In the genomic region with DNA sequence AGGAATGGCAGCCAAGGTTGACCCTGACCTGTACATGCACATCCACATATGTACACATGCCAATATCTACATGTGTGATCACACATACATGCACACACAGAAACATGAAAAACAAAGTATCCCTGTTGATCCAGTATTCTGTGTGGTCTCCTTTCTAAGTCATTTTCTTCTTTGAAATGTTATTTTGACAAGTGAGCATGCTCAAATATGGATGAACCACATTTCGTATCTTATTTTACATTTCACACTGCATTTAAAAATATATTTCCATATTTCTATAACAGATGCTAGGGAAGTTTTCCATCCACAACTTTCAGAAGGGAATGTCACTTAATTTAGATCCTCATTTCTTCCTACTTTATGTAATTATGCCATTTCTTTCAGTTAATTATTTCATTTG, we compare ENCODE assay signal across 25 mouse cellular contexts.
DNase-seq lines count a peak whose midpoint lies in the region; ATAC-seq and TF ChIP-seq lines count a peak whose summit lies in the region.
"Had no signal": no experiment of that assay in that cellular context is flagged by ENCODE, and none has a peak within 500 bp of the region (broad histone marks: within the 10 kb centered on the region; RNA-seq: fewer than 3 reads in every experiment).

No protein-coding gene starts in this region.

- H3K9me3 ChIP-seq in forebrain, embryonic 15.5 days, result no peaks in the 10 kb centered on the region
- H3K9me3 ChIP-seq in forebrain, embryonic 11.5 days (ENCODE audit: control insufficient read depth, low read length), result no peaks in the 10 kb centered on the region
- H3K9me3 ChIP-seq in lung, postnatal 0 days (ENCODE audit: low read length), result no peaks in the 10 kb centered on the region
- H3K9me3 ChIP-seq: embryonic facial prominence, embryonic 15.5 days; heart, embryonic 10.5 days; hindbrain, embryonic 13.5 days had no signal

- no peak for TF ChIP-seq EP300 in lung, postnatal 0 days (IDR thresholded peaks at IDR 0.05)

- DNase-seq in forebrain, embryonic 11.5 days (ENCODE audit: low spot score), result no peak
- peak; percentile 67 for DNase-seq in brain, adult 2 months (ENCODE audit: low read depth, low spot score)
- DNase-seq in brain, embryonic 18.5 days (ENCODE audit: low read depth, low spot score), result peak; percentile 52
- peak; percentile 69 for DNase-seq in telencephalon, adult 2 months (ENCODE audit: low read depth, low spot score)
- no peak for DNase-seq in lung, postnatal 0 days (ENCODE audit: low spot score)
- DNase-seq: adrenal gland, adult 2 months; adrenal gland, postnatal 25 days; cerebellum, adult 11-12 months; cerebellum, adult 9-10 months; cerebellum, postnatal 36 days; embryo, embryonic 11 days; gastrocnemius, postnatal 10 days; heart, adult 18-20 months; heart, postnatal 10 days; heart, postnatal 4 days; kidney, adult 11 months had no signal

- H3K27me3 ChIP-seq in forebrain, embryonic 15.5 days, result no peaks in the 10 kb centered on the region
- no peaks in the 10 kb centered on the region for H3K27me3 ChIP-seq in forebrain, embryonic 11.5 days (ENCODE audit: control insufficient read depth, insufficient read depth, low read length)
- no peaks in the 10 kb centered on the region for H3K27me3 ChIP-seq in lung, postnatal 0 days (replicated peaks; ENCODE audit: insufficient read depth, low read length)
- H3K27me3 ChIP-seq: CH12.LX; embryonic facial prominence, embryonic 15.5 days; hindbrain, embryonic 13.5 days; Patski had no signal

- H3K4me2 ChIP-seq in forebrain, embryonic 15.5 days (replicated peaks), result no peak overlapping the region
- H3K4me2 ChIP-seq in forebrain, embryonic 11.5 days (ENCODE audit: low read depth, low read length, severe bottlenecking), result no peak overlapping the region
- no peak overlapping the region for H3K4me2 ChIP-seq in lung, postnatal 0 days (replicated peaks; ENCODE audit: low read depth, low read length)
- H3K4me2 ChIP-seq: embryonic facial prominence, embryonic 15.5 days; hindbrain, embryonic 13.5 days had no signal

- ATAC-seq in forebrain, embryonic 15.5 days (replicated peaks), result no peak
- no peak for ATAC-seq in forebrain, embryonic 11.5 days (replicated peaks; ENCODE audit: low FRiP score)
- ATAC-seq in lung, postnatal 0 days, result no peak
- ATAC-seq: activated CD4-positive, CD25-positive, alpha-beta regulatory T cell, adult 4 months; hindbrain, postnatal 0 days had no signal

- H3K4me3 ChIP-seq in forebrain, embryonic 15.5 days, result no peak overlapping the region
- no peak overlapping the region for H3K4me3 ChIP-seq in forebrain, embryonic 11.5 days (ENCODE audit: low read depth, low read length)
- H3K4me3 ChIP-seq in lung, postnatal 0 days (ENCODE audit: low read depth, low read length), result no peak overlapping the region
- H3K4me3 ChIP-seq: embryonic facial prominence, embryonic 15.5 days; erythroblast, embryonic 14.5 days; heart, embryonic 10.5 days; hindbrain, embryonic 13.5 days had no signal

- no peak overlapping the region for H3K9ac ChIP-seq in forebrain, embryonic 15.5 days (replicated peaks)
- no peak overlapping the region for H3K9ac ChIP-seq in forebrain, embryonic 11.5 days (ENCODE audit: low read length)
- H3K9ac ChIP-seq in lung, postnatal 0 days (replicated peaks; ENCODE audit: low read depth), result no peak overlapping the region
- H3K9ac ChIP-seq: embryonic facial prominence, embryonic 15.5 days; hindbrain, embryonic 13.5 days had no signal

- peaks cover 8% of the 10 kb centered on the region; the same call in 1 of the 2 replicates for H3K4me1 ChIP-seq in forebrain, embryonic 15.5 days
- H3K4me1 ChIP-seq in forebrain, embryonic 11.5 days (replicated peaks; ENCODE audit: control insufficient read depth, insufficient read depth, low read length), result no peaks in the 10 kb centered on the region
- H3K4me1 ChIP-seq in lung, postnatal 0 days (ENCODE audit: insufficient read depth, low read depth, low read length), result no peaks in the 10 kb centered on the region
- H3K4me1 ChIP-seq: embryonic facial prominence, embryonic 15.5 days; heart, embryonic 10.5 days; hindbrain, embryonic 13.5 days had no signal

- TF ChIP-seq CTCF in lung, postnatal 0 days (IDR thresholded peaks at IDR 0.05), result no peak

- 70% methylated on average over 1 of the region's 1 CpGs for WGBS in forebrain, embryonic 15.5 days
- WGBS in forebrain, embryonic 11.5 days, result 89% methylated on average over 1 of the region's 1 CpGs
- 82% methylated on average over 1 of the region's 1 CpGs for WGBS in lung, postnatal 0 days

- H3K27ac ChIP-seq in forebrain, embryonic 15.5 days (replicated peaks), result peak overlapping the region; percentile 80
- no peak overlapping the region for H3K27ac ChIP-seq in forebrain, embryonic 11.5 days (ENCODE audit: low read depth, low read length)
- no peak overlapping the region for H3K27ac ChIP-seq in lung, postnatal 0 days (ENCODE audit: low read length)
- H3K27ac ChIP-seq: embryonic facial prominence, embryonic 15.5 days; heart, embryonic 10.5 days; hindbrain, embryonic 13.5 days; hindbrain, postnatal 0 days had no signal

- no peaks in the 10 kb centered on the region for H3K36me3 ChIP-seq in forebrain, embryonic 15.5 days
- H3K36me3 ChIP-seq in forebrain, embryonic 11.5 days (ENCODE audit: control insufficient read depth, insufficient read depth, low read length), result no peaks in the 10 kb centered on the region
- no peaks in the 10 kb centered on the region for H3K36me3 ChIP-seq in lung, postnatal 0 days (ENCODE audit: insufficient read depth, low read length)
- H3K36me3 ChIP-seq: embryonic facial prominence, embryonic 15.5 days; heart, embryonic 10.5 days; hindbrain, embryonic 13.5 days had no signal

Comparison
In these comparisons a context has a peak if more than half of its experiments do, and no peak if none do; other contexts are left out.
1. DNase-seq: peak in brain, adult 2 months (single experiment), brain, embryonic 18.5 days (single experiment) and telencephalon, adult 2 months (single experiment); none in forebrain, embryonic 11.5 days (single experiment) and lung, postnatal 0 days (single experiment).